Mouse (Mus musculus) midbrain, embryonic 11.5 days (tissue): Measurements from ENCODE around the gene Synj2. TPM values are rescaled to one million over a fixed set of nuclear protein-coding genes. Genes with fewer than 3 reads are reported as not detected.

Source experiments
- ATAC-seq: fragments of 200-750 bp; cut with Nextera tagmentation; 2 replicates; pipeline ENCODE4 v1.8.0; 2017; ENCODE audit warnings: moderate TSS enrichment, moderate library complexity; ENCODE audit not compliant: low FRiP score
- DNase-seq: peaks from one replicate; pipeline ENCODE4 v3.0.0; 2015; ENCODE audit warnings: low spot score; ENCODE audit errors: missing footprints
- H3K27ac ChIP-seq: fragments of 300-500 bp; sonication (generic); 2 replicates; pipeline ENCODE4 v1.5.1; 2014; ENCODE audit warnings: low read depth, low read length
- H3K27me3 ChIP-seq: fragments of 300-500 bp; sonication (generic); 2 replicates; pipeline ENCODE4 v1.6.1; 2014; ENCODE audit warnings: mild to moderate bottlenecking, low read length, moderate library complexity, mixed read lengths; ENCODE audit not compliant: control insufficient read depth, insufficient read depth
- H3K36me3 ChIP-seq: fragments of 300-500 bp; sonication (generic); 2 replicates; pipeline ENCODE4 v1.6.1; 2014; ENCODE audit warnings: mild to moderate bottlenecking, low read length, moderate library complexity, mixed read lengths; ENCODE audit not compliant: control insufficient read depth, insufficient read depth
- H3K4me1 ChIP-seq: fragments of 300-500 bp; sonication (generic); 2 replicates; pipeline ENCODE4 v1.6.1; 2014; ENCODE audit warnings: low read length; ENCODE audit not compliant: control insufficient read depth, insufficient read depth
- H3K4me2 ChIP-seq: fragments of 300-500 bp; sonication (generic); 2 replicates; pipeline ENCODE4 v1.6.1; 2014; ENCODE audit warnings: mild to moderate bottlenecking, moderate library complexity
- H3K4me3 ChIP-seq: fragments of 300-500 bp; sonication (generic); 2 replicates; pipeline ENCODE4 v1.5.1; 2014; ENCODE audit warnings: low read depth, low read length
- H3K9ac ChIP-seq: fragments of 300-500 bp; sonication (generic); 2 replicates; pipeline ENCODE4 v1.6.1; 2014; ENCODE audit warnings: low read length
- H3K9me3 ChIP-seq: fragments of 300-500 bp; sonication (generic); 2 replicates; pipeline ENCODE4 v1.6.1; 2016; ENCODE audit warnings: low read length; ENCODE audit not compliant: control insufficient read depth
- WGBS: fragments of 180-500 bp; shearing (Covaris S2); extraction: QIAGEN DNeasy Blood & Tissue Kit; methylation state at CpG from one replicate; pipeline ENCODE4 v1.1.7; 2014; 5-methylcytosine and 5-hydroxymethylcytosine counted together
- polyA plus RNA-seq: library from polyadenylated mRNA; unstranded; fragments of >200 nt; fragmentation: Nextera tagmentation; extraction: Ambion mirVana; gene quantifications from 2 replicates; pipeline ENCODE4 v1.2.1, GENCODE M21; 2014

The Synj2 gene
- polyA plus RNA-seq, 1 experiment from 2014 or later = 0.74 TPM

DNA sequence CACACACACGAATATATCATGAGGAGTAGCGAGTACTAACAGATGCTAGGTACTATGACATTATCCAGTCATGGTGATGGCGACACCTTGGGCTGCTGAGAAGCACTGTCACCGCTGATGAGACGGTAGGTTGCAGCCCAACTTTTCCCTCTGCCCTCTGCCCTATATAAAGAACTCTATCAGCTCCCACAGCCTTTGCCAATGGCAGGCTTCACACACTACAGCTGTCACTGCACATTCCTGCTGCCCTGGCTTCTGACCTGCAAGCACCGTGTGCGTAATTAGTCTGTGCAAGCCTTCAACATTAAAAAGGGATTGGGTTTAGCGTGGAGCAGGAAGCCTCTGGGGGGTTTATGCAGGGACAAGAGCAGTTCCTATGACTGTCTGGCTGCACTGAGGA, 121.7 kb downstream of the Synj2 start:
- Histone ChIP-seq H3K36me3 (no peaks in the 10 kb centered on the region), H3K9ac (no peak overlapping the region), H3K27ac (no peak overlapping the region), H3K4me2 (no peak overlapping the region), H3K4me1 (no peaks in the 10 kb centered on the region), H3K4me3 (no peak overlapping the region), H3K9me3 (no peaks in the 10 kb centered on the region), H3K27me3 (no peaks in the 10 kb centered on the region)
- ATAC-seq (no peak), DNase-seq (no peak)
- 86% methylated on average over 8 of the region's 8 CpGs for WGBS

DNA sequence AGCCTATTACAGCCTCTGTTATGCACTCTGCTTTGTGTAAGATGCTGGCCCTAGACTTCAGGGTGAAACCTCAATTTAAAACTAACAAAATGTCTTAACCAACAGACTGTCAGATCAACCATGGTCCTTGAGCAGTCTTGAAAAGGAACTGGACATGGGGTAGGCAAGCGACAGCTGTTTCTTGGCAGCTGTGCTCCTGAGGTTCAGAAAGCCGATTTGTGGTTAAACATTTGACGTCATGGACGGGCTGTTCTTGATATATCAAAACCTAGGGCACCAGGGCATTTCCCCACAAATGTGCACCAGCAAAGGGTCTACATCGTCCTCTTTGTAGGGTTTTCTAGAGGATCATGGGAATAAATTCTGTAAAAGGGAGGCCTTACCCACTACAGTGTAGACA, 122.5 kb downstream of the Synj2 start:
- no peak for DNase-seq
- H3K9me3 ChIP-seq = no peaks in the 10 kb centered on the region
- no peaks in the 10 kb centered on the region for H3K27me3 ChIP-seq
- no peaks in the 10 kb centered on the region for H3K4me1 ChIP-seq
- no peaks in the 10 kb centered on the region for H3K36me3 ChIP-seq
- 96% methylated on average over 5 of the region's 5 CpGs for WGBS
- H3K9ac ChIP-seq = no peak overlapping the region
- no peak overlapping the region for H3K4me3 ChIP-seq
- no peak overlapping the region for H3K27ac ChIP-seq
- ATAC-seq = no peak
- H3K4me2 ChIP-seq = no peak overlapping the region

DNA sequence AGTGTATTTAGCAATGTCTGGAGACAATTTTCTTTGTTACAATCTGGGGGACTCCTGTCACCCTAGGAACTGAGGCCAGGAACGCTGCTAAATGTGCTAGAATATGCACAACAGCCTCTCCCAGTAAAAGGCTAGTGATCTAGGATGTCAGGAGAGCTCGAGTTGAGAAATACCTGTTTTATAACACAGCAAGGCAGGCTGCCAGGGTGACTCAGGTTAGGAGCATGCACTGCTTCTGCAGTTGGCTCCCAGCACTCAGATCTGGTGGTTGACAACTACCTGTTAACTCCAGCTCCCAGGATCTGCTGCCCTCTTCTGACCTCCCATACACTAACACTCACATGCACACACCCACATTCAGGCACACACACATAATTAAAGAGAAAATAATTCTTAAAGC, 124.9 kb downstream of the Synj2 start:
- H3K9ac ChIP-seq = no peak overlapping the region
- ATAC-seq (no peak), DNase-seq (no peak)
- H3K4me2 ChIP-seq = no peak overlapping the region
- no peaks in the 10 kb centered on the region for H3K4me1 ChIP-seq
- H3K36me3 ChIP-seq = no peaks in the 10 kb centered on the region; the same call in 1 of the 2 replicates
- no peaks in the 10 kb centered on the region for H3K27me3 ChIP-seq
- H3K27ac ChIP-seq = no peak overlapping the region
- H3K9me3 ChIP-seq = no peaks in the 10 kb centered on the region
- no peak overlapping the region for H3K4me3 ChIP-seq
- 83% methylated on average over 2 of the region's 2 CpGs for WGBS

DNA sequence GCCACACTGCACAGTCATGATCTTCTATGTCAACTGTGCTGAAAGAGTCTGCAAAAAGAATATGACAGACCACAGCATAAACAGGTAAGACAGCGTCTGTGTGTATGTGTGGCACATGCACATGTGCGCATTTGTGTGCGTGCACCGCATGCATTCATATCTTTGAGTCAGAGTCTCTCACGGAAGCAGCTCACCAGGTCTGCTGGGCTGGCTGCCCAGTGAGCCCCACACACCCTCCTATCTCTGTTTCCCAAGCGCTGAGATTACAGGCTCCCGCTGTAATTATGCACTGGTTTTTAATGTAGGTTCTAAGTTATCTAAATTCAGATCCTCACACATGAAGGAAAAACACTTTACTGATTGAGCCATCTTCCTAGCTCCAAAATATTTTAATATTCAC, 126.5 kb downstream of the Synj2 start:
- Histone ChIP-seq H3K9me3 (no peaks in the 10 kb centered on the region), H3K4me1 (no peaks in the 10 kb centered on the region), H3K4me2 (no peak overlapping the region), H3K36me3 (no peaks in the 10 kb centered on the region; the same call in 1 of the 2 replicates), H3K9ac (no peak overlapping the region), H3K27ac (no peak overlapping the region), H3K27me3 (no peaks in the 10 kb centered on the region), H3K4me3 (no peak overlapping the region)
- DNase-seq = no peak
- no peak for ATAC-seq
- WGBS = 98% methylated on average over 7 of the region's 7 CpGs

DNA sequence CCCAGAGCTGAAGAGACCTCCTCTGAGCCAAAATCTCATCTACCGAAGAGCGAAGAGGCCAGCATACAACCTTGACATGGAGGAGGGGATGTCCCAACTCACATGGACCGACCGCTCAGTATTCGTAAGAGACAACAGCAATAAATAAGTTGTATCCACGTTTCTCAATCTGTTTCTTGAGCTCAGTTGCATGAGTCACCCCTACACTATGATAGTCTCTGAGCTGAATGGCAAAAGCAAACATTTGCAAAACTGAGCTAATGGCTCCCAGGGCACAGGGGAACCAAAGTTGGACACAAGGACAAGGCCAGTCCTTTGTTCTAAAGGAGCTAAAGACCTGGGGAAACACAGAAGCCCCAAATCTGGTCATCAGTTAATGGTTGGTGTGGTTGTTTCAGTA, 128.8 kb downstream of the Synj2 start:
- H3K9me3 ChIP-seq = no peaks in the 10 kb centered on the region
- no peaks in the 10 kb centered on the region for H3K4me1 ChIP-seq
- 97% methylated on average over 6 of the region's 6 CpGs for WGBS
- no peak overlapping the region for H3K4me2 ChIP-seq
- H3K27ac ChIP-seq = no peak overlapping the region
- H3K4me3 ChIP-seq = no peak overlapping the region
- no peaks in the 10 kb centered on the region for H3K27me3 ChIP-seq
- DNase-seq (no peak), ATAC-seq (no peak)
- H3K9ac ChIP-seq = no peak overlapping the region
- no peaks in the 10 kb centered on the region; the same call in 1 of the 2 replicates for H3K36me3 ChIP-seq

DNA sequence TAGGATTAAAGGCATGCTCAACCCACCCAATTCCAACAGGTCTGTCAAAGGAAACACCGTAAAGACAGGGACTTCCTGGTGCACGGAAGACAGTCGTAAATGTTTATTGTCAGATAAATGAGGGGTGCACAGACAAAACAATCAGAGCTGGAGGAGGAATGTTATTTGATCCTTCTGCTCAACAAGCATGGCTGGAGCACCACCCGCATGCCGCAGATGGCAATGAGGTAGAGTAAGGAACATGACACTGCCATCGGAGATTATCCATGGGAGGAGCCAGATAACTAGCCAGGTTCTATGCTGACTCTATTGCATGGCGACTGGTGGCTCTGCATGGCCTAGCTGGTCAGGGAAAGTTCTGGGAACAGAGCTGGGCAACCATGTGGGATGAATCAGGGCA, 132.3 kb downstream of the Synj2 start:
- no peaks in the 10 kb centered on the region for H3K27me3 ChIP-seq
- no peak for DNase-seq
- no peak overlapping the region for H3K4me2 ChIP-seq
- no peak overlapping the region for H3K27ac ChIP-seq
- H3K4me3 ChIP-seq = no peak overlapping the region
- H3K4me1 ChIP-seq = no peaks in the 10 kb centered on the region
- WGBS = 92% methylated on average over 7 of the region's 7 CpGs
- H3K9ac ChIP-seq = no peak overlapping the region
- ATAC-seq = no peak
- H3K36me3 ChIP-seq = no peaks in the 10 kb centered on the region; the same call in 1 of the 2 replicates
- H3K9me3 ChIP-seq = no peaks in the 10 kb centered on the region

DNA sequence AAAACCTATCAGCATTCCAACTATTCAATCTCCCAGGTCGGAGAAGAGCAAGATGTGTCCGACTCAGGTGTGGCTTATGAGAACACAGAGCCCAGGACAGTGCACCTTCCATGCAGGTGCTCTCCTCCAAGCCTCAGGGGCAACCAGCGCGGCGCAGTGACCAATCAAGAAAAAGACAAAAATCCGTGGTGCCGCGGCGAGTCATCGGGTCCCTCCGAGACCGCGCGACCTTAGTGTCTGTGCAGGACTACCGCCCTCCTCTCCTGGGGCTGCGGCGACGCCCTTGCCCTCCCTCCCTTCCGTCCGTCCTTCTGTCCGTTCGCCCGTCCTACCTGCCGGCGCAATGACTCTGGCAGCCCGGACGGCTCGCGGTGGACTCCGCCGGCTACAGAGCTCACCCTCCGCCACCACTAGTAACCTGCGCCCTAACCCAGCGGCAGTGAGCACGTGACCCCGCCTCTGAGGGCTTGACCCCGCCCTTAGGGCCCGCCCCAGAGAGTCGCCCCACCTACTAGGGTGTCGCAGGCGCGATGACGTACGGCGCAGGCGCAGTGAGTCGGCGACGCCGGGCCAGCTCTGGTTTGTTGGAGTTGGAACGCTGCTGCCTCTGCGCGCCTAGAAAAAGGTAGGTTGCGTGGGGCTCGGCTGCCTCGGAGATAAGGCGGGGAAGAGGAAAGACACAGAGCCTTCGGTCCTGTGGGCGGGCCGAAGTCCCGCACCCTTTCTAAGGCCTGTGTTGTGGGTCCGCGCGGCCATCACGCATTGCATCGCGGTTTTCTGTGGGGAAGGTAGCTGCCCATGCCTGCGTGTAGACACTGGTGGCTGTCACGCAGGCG, 138.4 kb downstream of the Synj2 start, which contains the start of the genes Serac1 and Gtf2h5:
Serac1 (minus strand) TSS at position 455 of the 836 bp plus-strand sequence.
Gtf2h5 (plus strand) TSS at position 500 of the 836 bp plus-strand sequence.
- Histone ChIP-seq H3K27ac (peak within 1 kb of the TSS; percentile 73), H3K36me3 (no peaks in the 10 kb centered on the region), H3K4me2 (peak within 1 kb of the TSS; percentile 81), H3K9ac (peak within 1 kb of the TSS; percentile 84), H3K9me3 (no peaks in the 10 kb centered on the region), H3K4me1 (peaks cover 3% of the 10 kb centered on the region; the same call in 1 of the 2 replicates), H3K27me3 (no peaks in the 10 kb centered on the region), H3K4me3 (peak within 1 kb of the TSS; percentile 80)
- DNase-seq (peak; percentile 100), ATAC-seq (peak; percentile 98)
- WGBS = under 1% methylated on average over 67 of the region's 70 CpGs

DNA sequence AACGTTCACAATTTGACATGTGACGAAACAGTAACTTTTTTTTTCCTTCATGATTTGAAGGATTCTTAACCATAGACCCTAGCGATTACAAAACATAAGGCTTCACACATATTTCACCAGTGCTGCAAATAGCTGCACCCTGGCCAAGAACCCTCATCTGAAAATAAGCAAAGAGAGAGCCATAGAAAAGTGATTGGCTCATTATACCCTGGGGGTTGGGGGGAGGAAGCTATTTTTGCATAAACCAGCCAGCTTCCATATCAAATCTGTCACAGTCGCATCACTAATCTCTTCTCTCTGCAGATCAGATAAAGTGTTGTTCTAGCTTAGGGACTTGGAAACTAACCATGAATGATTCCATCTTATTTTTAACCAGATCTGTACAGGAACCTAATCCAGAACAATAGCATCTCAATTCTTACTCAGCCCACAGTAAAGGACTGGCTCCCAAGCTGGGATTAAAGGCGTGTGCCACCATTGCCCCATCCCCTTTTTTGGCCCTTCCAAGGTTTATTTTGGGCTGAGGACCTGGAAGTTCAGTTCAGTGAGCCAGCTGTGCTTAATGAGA, 142.3 kb downstream of the Synj2 start:
- WGBS = 92% methylated on average over 5 of the region's 5 CpGs
- H3K9me3 ChIP-seq = no peaks in the 10 kb centered on the region
- H3K27me3 ChIP-seq = no peaks in the 10 kb centered on the region
- 0 out of 2 replicates have a peak, but pooled peaks cover 2% of the 10 kb centered on the region for H3K36me3 ChIP-seq
- DNase-seq (no peak), ATAC-seq (no peak)
- H3K27ac ChIP-seq = no peak overlapping the region
- H3K4me2 ChIP-seq = no peak overlapping the region
- H3K4me3 ChIP-seq = no peak overlapping the region
- H3K9ac ChIP-seq = no peak overlapping the region
- peaks cover 3% of the 10 kb centered on the region; the same call in 1 of the 2 replicates for H3K4me1 ChIP-seq

DNA sequence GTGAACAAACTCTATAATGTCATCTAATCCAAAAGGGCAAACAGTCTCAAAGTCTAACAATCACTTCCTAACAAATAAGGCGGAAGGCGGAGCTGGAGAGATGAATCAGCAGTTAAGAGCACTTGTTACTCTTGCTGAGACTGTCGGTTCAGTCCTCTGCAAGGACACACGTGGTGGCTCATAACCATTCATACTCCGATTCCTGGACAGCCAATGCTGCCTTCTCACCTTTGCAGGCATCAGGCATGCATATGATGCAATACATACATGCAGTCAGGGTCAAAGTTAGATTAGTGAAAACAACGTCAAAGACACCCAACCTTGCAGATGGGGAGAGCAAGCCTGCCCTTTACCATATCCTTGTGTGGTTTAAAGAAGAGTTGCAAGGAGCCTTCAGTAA, 150.5 kb downstream of the Synj2 start:
- no peak overlapping the region for H3K4me3 ChIP-seq
- H3K36me3 ChIP-seq = no peaks in the 10 kb centered on the region
- H3K4me2 ChIP-seq = no peak overlapping the region
- H3K27me3 ChIP-seq = no peaks in the 10 kb centered on the region
- ATAC-seq = no peak
- no peak overlapping the region for H3K9ac ChIP-seq
- DNase-seq = no peak
- no peak overlapping the region for H3K27ac ChIP-seq
- no peaks in the 10 kb centered on the region for H3K9me3 ChIP-seq
- WGBS = 93% methylated on average over 6 of the region's 6 CpGs
- no peaks in the 10 kb centered on the region for H3K4me1 ChIP-seq
